Mouse (Mus musculus) liver, adult 2 months (tissue): ENCODE data around the gene Rcor2. TPM values are rescaled to one million over a fixed set of nuclear protein-coding genes. Genes with fewer than 3 reads are reported as not detected.

ENCODE experiments used
- DNase-seq: peaks from one replicate; pipeline ENCODE4 v3.0.0-alpha.2; 2011; ENCODE audit warnings: low read depth, low spot score; ENCODE audit errors: extremely low read depth
- H3K27ac ChIP-seq: fragments of 200-500 bp; replicated peaks from 2 replicates; pipeline ENCODE4 v1.5.1; 2012; ENCODE audit warnings: low read depth, mild to moderate bottlenecking, control low read depth, inconsistent platforms, low read length; ENCODE audit not compliant: insufficient read depth
- H3K27me3 ChIP-seq: fragments of 200-500 bp; 2 replicates; pipeline ENCODE4 v1.6.1; 2012; ENCODE audit warnings: mild to moderate bottlenecking, moderate library complexity, low read length, inconsistent platforms; ENCODE audit not compliant: control insufficient read depth, insufficient read depth
- H3K36me3 ChIP-seq: fragments of 200-500 bp; 2 replicates; pipeline ENCODE4 v1.6.1; 2012; ENCODE audit warnings: low read length, inconsistent platforms; ENCODE audit not compliant: control insufficient read depth, insufficient read depth
- H3K4me1 ChIP-seq: fragments of 200-500 bp; 2 replicates; pipeline ENCODE4 v1.6.1; 2011; ENCODE audit warnings: low read length; ENCODE audit not compliant: control insufficient read depth, insufficient read depth
- H3K4me3 ChIP-seq: fragments of 200-500 bp; 2 replicates; pipeline ENCODE4 v1.5.1; 2011; ENCODE audit warnings: low read depth, mild to moderate bottlenecking, control low read depth, low read length, moderate library complexity; ENCODE audit not compliant: insufficient read depth
- H3K79me2 ChIP-seq: fragments of 200-500 bp; 2 replicates; pipeline ENCODE4 v1.6.1; 2012; ENCODE audit warnings: inconsistent platforms, mild to moderate bottlenecking, low read length, moderate library complexity; ENCODE audit not compliant: control insufficient read depth, insufficient read depth
- H3K9ac ChIP-seq: fragments of 200-500 bp; 2 replicates; pipeline ENCODE4 v1.6.1; 2012; ENCODE audit warnings: low read depth, mild to moderate bottlenecking, control low read depth, inconsistent platforms, low read length
- CTCF ChIP-seq: fragments of 200-500 bp; IDR thresholded peaks from 2 replicates; pipeline ENCODE4 v1.5.1; 2011; ENCODE audit warnings: low read depth, low read length, control low read depth
- POLR2A ChIP-seq: fragments of 200-500 bp; IDR thresholded peaks from 2 replicates; pipeline ENCODE4 v1.6.1; 2011; ENCODE audit warnings: low read length, control low read depth; ENCODE audit not compliant: insufficient read depth; ENCODE audit errors: extremely low read depth
- WGBS: fragments of 180-500 bp; shearing (Covaris S2); methylation state at CpG from one replicate; pipeline ENCODE4 v1.1.7; 2018; 5-methylcytosine and 5-hydroxymethylcytosine counted together
- polyA plus RNA-seq: library from polyadenylated mRNA; depleted of rRNA; stranded (reverse); fragments of >200 nt; gene quantifications from 2 replicates; pipeline ENCODE4 v1.2.3, GENCODE M21; 2012
- total RNA-seq: library from RNA; depleted of rRNA; stranded (reverse); fragments of >200 nt; gene quantifications from 2 replicates; pipeline ENCODE4 v1.2.3, GENCODE M21; 2014

The Rcor2 gene
- total and polyA plus RNA-seq, 2 experiments: 0.55 to 0.57 TPM

- no peak overlapping the region for H3K4me3 ChIP-seq
- H3K27me3 ChIP-seq: no peaks in the 10 kb centered on the region
- TF ChIP-seq CTCF (no peak), POLR2A (no peak)
- WGBS: 71% methylated on average over 7 of the region's 7 CpGs
- H3K27ac ChIP-seq: peak overlapping the region; percentile 43
- H3K4me1 ChIP-seq: peaks cover 16% of the 10 kb centered on the region
- peaks cover 6% of the 10 kb centered on the region; the same call in 1 of the 2 replicates for H3K79me2 ChIP-seq
- no peak overlapping the region for H3K9ac ChIP-seq
- no peak for DNase-seq
- H3K36me3 ChIP-seq: no peaks in the 10 kb centered on the region
Observed at GRCm38 (mm10) chr19:7301647-7302492, 34.7 kb downstream of the Rcor2 start.

- Histone ChIP-seq H3K9ac (no peak overlapping the region), H3K79me2 (peaks cover 6% of the 10 kb centered on the region; the same call in 1 of the 2 replicates), H3K4me1 (peaks cover 21% of the 10 kb centered on the region), H3K4me3 (no peak overlapping the region), H3K27me3 (no peaks in the 10 kb centered on the region), H3K27ac (peak overlapping the region; percentile 43), H3K36me3 (no peaks in the 10 kb centered on the region)
- WGBS: 29% methylated on average over 1 of the region's 1 CpGs
- DNase-seq: peak; percentile 66
- no peak for TF ChIP-seq POLR2A
- no peak for TF ChIP-seq CTCF
Observed at GRCm38 (mm10) chr19:7302493-7302797, 35.3 kb downstream of the Rcor2 start.

- Histone ChIP-seq H3K4me1 (peaks cover 30% of the 10 kb centered on the region), H3K36me3 (no peaks in the 10 kb centered on the region), H3K4me3 (no peak overlapping the region), H3K79me2 (peaks cover 11% of the 10 kb centered on the region; the same call in 1 of the 2 replicates), H3K27me3 (no peaks in the 10 kb centered on the region), H3K27ac (no peak overlapping the region), H3K9ac (no peak overlapping the region)
- TF ChIP-seq POLR2A: no peak
- no peak for TF ChIP-seq CTCF
- whole genome bisulfite sequencing: 85% methylated on average over 6 of the region's 6 CpGs
- DNase-seq: no peak
Observed at GRCm38 (mm10) chr19:7303796-7304195, 36.7 kb downstream of the Rcor2 start.

GRCm38 (mm10) chr19:7304801-7305200, 37.7 kb downstream of the Rcor2 start:
- 85% methylated on average over 2 of the region's 2 CpGs for WGBS
- Histone ChIP-seq H3K27ac (no peak overlapping the region), H3K27me3 (no peaks in the 10 kb centered on the region), H3K79me2 (peaks cover 15% of the 10 kb centered on the region; the same call in 1 of the 2 replicates), H3K36me3 (no peaks in the 10 kb centered on the region), H3K4me3 (no peak overlapping the region), H3K9ac (no peak overlapping the region), H3K4me1 (peaks cover 35% of the 10 kb centered on the region)
- TF ChIP-seq CTCF: no peak
- no peak for TF ChIP-seq POLR2A
- no peak for DNase-seq

- Histone ChIP-seq H3K9ac (no peak overlapping the region), H3K4me1 (peaks cover 43% of the 10 kb centered on the region), H3K4me3 (no peak overlapping the region), H3K36me3 (no peaks in the 10 kb centered on the region), H3K27me3 (no peaks in the 10 kb centered on the region), H3K79me2 (peaks cover 17% of the 10 kb centered on the region; the same call in 1 of the 2 replicates), H3K27ac (no peak overlapping the region)
- peak; percentile 48 for DNase-seq
- TF ChIP-seq CTCF: no peak
- TF ChIP-seq POLR2A: no peak
- WGBS: 63% methylated on average over 11 of the region's 11 CpGs
Observed at GRCm38 (mm10) chr19:7305380-7306310, 38.5 kb downstream of the Rcor2 start.
